Mouse (Mus musculus): ENCODE results near the gene Fgr. TPM values are rescaled to one million over a fixed set of nuclear protein-coding genes. Genes with fewer than 3 reads are reported as not detected.

Fgr gene
- polyA plus RNA-seq, 1 experiment from 2014 or later = 0.60 TPM

DNA sequence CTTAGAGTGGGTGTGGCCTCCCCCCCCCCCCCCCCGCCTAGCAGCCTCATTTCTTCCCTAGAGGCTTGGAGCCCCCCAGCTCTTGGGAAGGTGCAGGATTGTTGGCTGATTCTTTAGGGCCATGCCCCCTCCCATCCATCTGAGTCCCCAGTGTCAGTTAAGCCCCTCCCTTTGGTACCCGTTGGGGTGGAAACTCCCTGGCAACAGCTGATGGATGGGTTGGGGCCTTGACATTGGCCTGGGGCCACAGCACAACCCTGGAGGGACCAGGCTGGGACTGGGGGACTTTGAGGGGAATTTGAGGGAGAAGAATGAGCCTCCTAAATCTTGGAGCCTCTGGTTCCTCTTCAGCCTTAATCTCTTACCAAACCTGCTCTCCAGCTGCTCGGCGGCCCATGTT, 50.5 kb downstream of the Fgr start:
- peaks cover 89% of the 10 kb centered on the region for H3K4me1 ChIP-seq
- no peak overlapping the region for H3K4me2 ChIP-seq
- no peaks in the 10 kb centered on the region for H3K27me3 ChIP-seq (replicated peaks)
- H3K9me3 ChIP-seq (replicated peaks) = no peaks in the 10 kb centered on the region
- no peak overlapping the region for H3K27ac ChIP-seq
- H3K36me3 ChIP-seq = 0 out of 2 replicates have a peak, but pooled peaks cover 8% of the 10 kb centered on the region
- no peak overlapping the region for H3K9ac ChIP-seq
- no peak overlapping the region for H3K4me3 ChIP-seq
- no peak for ATAC-seq
- whole genome bisulfite sequencing (ENCODE audit: insufficient replicate concordance) = 65% methylated on average over 3 of the region's 4 CpGs

DNA sequence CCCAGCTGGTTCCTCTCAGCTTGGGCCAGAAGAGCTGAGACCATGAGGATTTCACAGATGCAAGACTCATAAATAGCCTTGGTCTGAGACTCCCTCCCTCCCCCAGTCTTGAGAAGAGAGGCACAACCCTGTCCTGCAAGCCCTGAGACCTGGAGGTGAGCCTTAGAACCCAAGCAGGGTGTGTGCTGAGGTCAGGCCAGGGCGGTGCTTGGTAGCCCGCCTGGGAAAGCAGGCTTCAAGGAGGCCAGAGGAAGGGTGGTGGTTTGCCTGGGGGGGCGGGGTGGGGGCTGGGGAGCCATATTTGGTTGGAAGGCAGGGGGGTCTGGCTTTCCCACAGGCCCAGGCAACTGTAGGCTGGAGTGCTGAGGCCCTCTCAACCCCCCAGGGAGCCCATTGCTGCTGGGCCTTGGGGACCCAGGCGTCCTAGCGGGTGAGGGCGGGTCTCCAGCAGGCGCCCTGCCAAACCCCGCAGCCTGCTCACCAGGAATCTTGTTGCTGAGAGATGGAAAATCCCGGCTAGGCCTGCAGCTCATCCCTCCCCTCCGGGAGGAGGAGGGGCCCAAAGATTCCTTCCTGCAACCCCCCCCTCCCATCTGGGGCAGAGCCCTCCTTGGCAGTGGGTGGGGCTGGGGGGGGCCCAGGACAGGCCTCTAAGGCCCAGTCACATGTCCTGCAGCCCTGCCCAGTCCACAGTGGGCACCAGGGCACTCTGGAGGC, 51.2 kb downstream of the Fgr start:
- no peak overlapping the region for H3K27ac ChIP-seq
- ATAC-seq = no peak
- peaks cover 94% of the 10 kb centered on the region for H3K4me1 ChIP-seq
- H3K4me2 ChIP-seq = no peak overlapping the region
- 65% methylated on average over 10 of the region's 10 CpGs for WGBS (ENCODE audit: insufficient replicate concordance)
- H3K27me3 ChIP-seq (replicated peaks) = no peaks in the 10 kb centered on the region
- H3K9me3 ChIP-seq (replicated peaks) = no peaks in the 10 kb centered on the region
- H3K36me3 ChIP-seq = 0 out of 2 replicates have a peak, but pooled peaks cover 8% of the 10 kb centered on the region
- no peak overlapping the region for H3K9ac ChIP-seq
- H3K4me3 ChIP-seq = no peak overlapping the region

DNA sequence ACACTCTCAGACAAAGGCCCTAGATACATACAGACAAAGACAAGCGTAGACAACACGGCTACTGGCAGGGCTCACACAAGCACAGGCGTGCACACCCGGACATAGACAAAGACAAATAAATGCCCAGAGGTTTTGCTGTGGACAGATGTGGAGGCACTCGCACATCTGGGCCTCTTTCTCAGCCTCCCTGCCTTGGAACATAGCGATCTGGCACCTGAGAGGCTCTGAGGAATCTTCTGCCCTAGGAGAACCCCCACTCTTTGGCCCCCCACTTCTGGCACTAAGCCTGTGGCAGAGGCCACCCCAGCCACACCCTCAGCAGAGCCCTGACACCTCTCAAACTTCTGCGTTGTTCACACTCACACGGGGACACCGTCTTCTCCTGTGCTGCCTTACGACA, 52.4 kb downstream of the Fgr start:
- Histone ChIP-seq H3K4me2 (no peak overlapping the region), H3K4me1 (peaks cover 83% of the 10 kb centered on the region), H3K27ac (0 out of 2 replicates have a peak overlapping the region, but pooled peaks have one; percentile 21), H3K9ac (no peak overlapping the region), H3K4me3 (no peak overlapping the region), H3K9me3 (replicated peaks) (no peaks in the 10 kb centered on the region), H3K27me3 (replicated peaks) (no peaks in the 10 kb centered on the region), H3K36me3 (0 out of 2 replicates have a peak, but pooled peaks cover 8% of the 10 kb centered on the region)
- 77% methylated on average over 10 of the region's 10 CpGs for WGBS (ENCODE audit: insufficient replicate concordance)
- no peak for ATAC-seq

DNA sequence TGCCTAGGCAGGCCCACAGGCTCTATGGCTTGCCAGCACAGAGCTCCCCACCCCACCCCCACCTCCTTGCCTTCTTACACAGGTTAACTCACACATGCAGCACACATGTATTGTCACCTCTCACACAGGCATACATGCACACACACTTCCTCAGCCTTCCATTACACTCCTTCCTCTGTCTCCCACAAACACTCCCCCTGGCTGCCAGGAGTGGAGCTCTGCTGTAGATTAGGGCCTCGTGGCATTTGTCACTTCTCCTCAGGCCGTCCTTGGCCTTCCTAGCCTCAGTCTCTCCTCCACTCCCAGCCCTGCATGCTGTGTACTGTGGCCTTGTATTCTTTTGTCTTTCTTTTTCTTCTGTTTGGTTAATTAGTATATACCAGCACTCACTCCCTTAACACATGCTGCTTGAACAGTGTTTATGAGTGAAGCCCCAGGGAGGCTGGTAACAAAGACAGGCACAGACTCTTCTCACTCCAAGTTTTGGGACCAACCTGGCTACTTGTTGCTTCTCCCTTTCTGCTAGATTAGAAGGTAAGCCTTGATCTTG, 53.0 kb downstream of the Fgr start:
- Histone ChIP-seq H3K27ac (no peak overlapping the region), H3K36me3 (0 out of 2 replicates have a peak, but pooled peaks cover 8% of the 10 kb centered on the region), H3K4me2 (no peak overlapping the region), H3K27me3 (replicated peaks) (no peaks in the 10 kb centered on the region), H3K9me3 (replicated peaks) (no peaks in the 10 kb centered on the region), H3K4me1 (peaks cover 76% of the 10 kb centered on the region), H3K9ac (no peak overlapping the region), H3K4me3 (no peak overlapping the region)
- no peak for ATAC-seq
- 25% methylated on average over 2 of the region's 2 CpGs for WGBS (ENCODE audit: insufficient replicate concordance)

DNA sequence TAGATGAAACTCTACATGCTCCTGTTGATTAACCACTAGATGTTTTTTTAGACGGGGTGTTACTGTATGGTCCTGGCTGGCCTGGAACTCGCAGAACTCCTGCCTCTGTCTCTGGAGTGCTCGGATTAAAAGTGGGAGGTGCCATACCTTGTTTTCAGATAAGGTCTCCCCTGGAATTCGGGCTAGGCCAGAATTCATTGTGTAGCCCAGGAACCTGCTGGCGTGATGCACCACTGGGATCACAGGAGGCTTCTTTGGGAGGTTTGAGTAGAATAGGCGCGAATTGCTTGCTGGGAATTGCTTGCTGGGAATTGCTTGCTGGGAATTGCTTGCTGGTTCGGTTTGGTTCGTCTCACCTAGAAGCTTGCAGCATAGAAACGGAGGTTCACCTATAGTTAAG, 53.8 kb downstream of the Fgr start:
- no peak overlapping the region for H3K4me2 ChIP-seq
- H3K36me3 ChIP-seq = 0 out of 2 replicates have a peak, but pooled peaks cover 6% of the 10 kb centered on the region
- H3K27ac ChIP-seq = no peak overlapping the region
- H3K4me1 ChIP-seq = peaks cover 68% of the 10 kb centered on the region
- no peaks in the 10 kb centered on the region for H3K27me3 ChIP-seq (replicated peaks)
- H3K4me3 ChIP-seq = no peak overlapping the region
- ATAC-seq = no peak
- no peaks in the 10 kb centered on the region for H3K9me3 ChIP-seq (replicated peaks)
- no peak overlapping the region for H3K9ac ChIP-seq
- 71% methylated on average over 10 of the region's 10 CpGs for WGBS (ENCODE audit: insufficient replicate concordance)

DNA sequence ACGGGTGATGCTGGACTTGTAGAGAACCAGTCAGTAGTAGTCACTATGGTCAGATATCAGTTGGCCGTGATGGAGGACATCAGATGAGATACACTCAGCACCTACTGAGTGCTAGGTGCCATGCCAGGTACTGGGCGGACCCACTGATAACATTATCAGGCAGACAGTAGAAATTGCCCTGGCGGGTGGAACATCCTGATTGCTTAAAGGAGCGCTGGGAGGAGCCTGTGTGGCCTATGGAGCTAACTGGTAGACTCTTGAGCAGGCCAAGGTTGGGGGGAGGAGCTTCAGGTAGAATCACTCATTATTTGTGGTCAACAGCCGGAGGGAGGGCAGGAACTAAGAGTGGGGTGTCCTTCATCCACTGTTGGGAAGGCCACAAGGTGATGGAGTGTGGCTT, 54.3 kb downstream of the Fgr start:
- peaks cover 64% of the 10 kb centered on the region for H3K4me1 ChIP-seq
- no peaks in the 10 kb centered on the region for H3K27me3 ChIP-seq (replicated peaks)
- H3K36me3 ChIP-seq = 0 out of 2 replicates have a peak, but pooled peaks cover 6% of the 10 kb centered on the region
- H3K9me3 ChIP-seq (replicated peaks) = no peaks in the 10 kb centered on the region
- 40% methylated on average over 6 of the region's 6 CpGs for WGBS (ENCODE audit: insufficient replicate concordance)
- H3K9ac ChIP-seq = no peak overlapping the region
- no peak overlapping the region for H3K4me2 ChIP-seq
- H3K27ac ChIP-seq = no peak overlapping the region
- ATAC-seq = no peak
- no peak overlapping the region for H3K4me3 ChIP-seq

DNA sequence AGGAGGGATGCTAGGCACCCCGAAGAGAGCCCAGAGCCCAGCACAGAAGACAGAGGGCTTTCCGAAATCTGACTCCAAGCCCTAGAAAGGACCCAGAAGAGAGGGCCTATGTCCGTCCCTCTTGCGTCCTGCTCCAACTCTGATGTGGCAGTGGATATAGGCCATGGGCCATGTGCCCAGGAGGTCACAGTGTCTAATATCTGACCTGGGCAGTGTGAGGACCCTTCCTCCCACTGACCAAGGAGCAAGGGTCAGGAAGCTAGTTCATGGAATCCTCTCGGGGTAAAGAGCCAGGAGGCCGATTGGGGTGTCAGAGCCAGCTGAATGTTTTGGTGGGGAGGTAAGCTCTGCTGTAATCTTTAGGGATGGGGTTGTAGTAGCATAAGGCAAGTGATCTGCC, 55.0 kb downstream of the Fgr start:
- H3K27me3 ChIP-seq (replicated peaks) = no peaks in the 10 kb centered on the region
- 0 out of 2 replicates have a peak, but pooled peaks cover 6% of the 10 kb centered on the region for H3K36me3 ChIP-seq
- no peak overlapping the region for H3K4me2 ChIP-seq
- H3K9ac ChIP-seq = no peak overlapping the region
- no peaks in the 10 kb centered on the region for H3K9me3 ChIP-seq (replicated peaks)
- ATAC-seq = no peak
- WGBS (ENCODE audit: insufficient replicate concordance) = 82% methylated on average over 6 of the region's 6 CpGs
- H3K4me1 ChIP-seq = peaks cover 57% of the 10 kb centered on the region
- H3K4me3 ChIP-seq = no peak overlapping the region
- H3K27ac ChIP-seq = no peak overlapping the region

DNA sequence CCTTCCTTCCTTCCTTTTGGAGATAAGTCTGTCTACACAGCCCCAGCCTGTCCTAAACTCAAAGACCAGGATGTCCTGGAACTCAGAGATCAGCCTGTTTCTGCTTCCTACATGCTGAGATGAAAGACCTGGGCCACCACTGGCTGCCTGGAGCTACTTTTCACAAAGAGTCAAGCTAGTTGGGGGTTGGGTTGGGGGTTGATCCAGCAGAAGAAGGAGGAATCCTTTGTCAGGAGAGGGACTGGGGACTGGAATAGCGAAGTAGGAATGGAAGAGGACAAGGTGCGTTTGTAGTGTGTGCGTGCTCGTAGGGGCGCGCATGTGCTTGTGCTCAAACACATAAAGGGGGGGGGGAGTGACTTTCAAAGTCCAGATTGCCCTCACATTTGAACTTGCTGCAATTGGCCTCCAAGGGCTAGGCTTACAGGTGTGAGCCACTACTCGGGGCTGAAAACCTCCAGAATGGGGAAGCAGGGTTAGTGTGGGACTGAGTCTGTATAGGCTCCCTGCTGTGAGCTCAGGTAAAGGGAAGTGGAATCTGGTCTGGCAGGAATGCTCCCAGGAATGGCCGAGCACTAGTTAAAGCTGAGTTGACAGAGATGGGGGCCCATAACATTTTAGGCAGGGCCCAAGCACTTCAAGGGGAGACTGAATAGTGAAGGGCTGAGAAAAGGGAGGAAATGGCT, 58.7 kb downstream of the Fgr start:
- Histone ChIP-seq H3K27me3 (replicated peaks) (peaks cover 34% of the 10 kb centered on the region), H3K36me3 (0 out of 2 replicates have a peak, but pooled peaks cover 1% of the 10 kb centered on the region), H3K4me2 (no peak overlapping the region), H3K9ac (no peak overlapping the region), H3K9me3 (replicated peaks) (no peaks in the 10 kb centered on the region), H3K4me1 (peaks cover 29% of the 10 kb centered on the region), H3K4me3 (no peak overlapping the region), H3K27ac (no peak overlapping the region)
- no peak for ATAC-seq
- 75% methylated on average over 8 of the region's 8 CpGs for WGBS (ENCODE audit: insufficient replicate concordance)

DNA sequence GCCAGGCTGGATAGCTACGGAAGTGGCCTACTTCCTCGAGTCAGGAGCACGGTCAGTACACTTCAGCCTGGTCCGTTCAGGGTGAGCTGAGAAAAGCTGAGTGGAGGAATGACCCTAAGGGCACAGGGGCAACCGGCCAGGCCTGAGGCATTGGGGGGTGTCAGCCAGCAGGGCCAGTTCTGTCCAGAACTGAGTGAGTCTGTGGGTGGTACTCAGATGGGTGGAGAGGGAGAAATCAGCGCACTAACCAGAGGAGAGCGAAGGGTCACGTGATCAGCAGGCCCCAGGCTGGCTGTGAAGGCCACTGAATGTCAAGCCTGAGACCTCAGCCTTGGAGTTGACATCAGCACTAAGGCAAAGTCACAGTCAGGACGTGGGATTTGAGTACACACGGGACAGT, 60.6 kb downstream of the Fgr start:
- H3K4me3 ChIP-seq = no peak overlapping the region
- WGBS (ENCODE audit: insufficient replicate concordance) = 70% methylated on average over 10 of the region's 10 CpGs
- H3K9ac ChIP-seq = no peak overlapping the region
- H3K4me2 ChIP-seq = no peak overlapping the region
- no peak overlapping the region for H3K27ac ChIP-seq
- peaks cover 53% of the 10 kb centered on the region for H3K27me3 ChIP-seq (replicated peaks)
- no peaks in the 10 kb centered on the region for H3K9me3 ChIP-seq (replicated peaks)
- ATAC-seq = no peak
- H3K36me3 ChIP-seq = no peaks in the 10 kb centered on the region
- peaks cover 23% of the 10 kb centered on the region for H3K4me1 ChIP-seq

DNA sequence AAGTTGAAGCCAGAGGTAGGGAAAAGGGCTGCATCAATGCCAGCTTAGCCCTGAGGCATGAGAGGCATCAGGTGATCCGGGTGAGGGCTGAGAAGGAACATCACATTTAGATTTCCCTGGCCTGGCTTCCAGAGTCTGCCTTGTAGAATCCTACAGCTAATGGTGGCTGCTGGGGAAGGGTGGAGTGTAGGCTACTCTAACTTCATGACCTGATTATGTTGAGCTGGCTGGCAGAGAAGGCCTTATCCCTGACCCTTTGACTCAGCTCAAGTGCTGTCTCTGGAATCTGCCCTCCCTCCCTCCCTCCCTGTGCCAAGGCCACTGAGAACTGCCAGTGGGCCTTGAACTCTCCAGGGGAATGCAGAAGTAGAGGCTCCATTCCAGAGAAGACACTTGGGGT, 61.6 kb downstream of the Fgr start:
- Histone ChIP-seq H3K4me1 (peaks cover 26% of the 10 kb centered on the region), H3K36me3 (no peaks in the 10 kb centered on the region), H3K27ac (no peak overlapping the region), H3K9me3 (replicated peaks) (no peaks in the 10 kb centered on the region), H3K9ac (no peak overlapping the region), H3K4me3 (no peak overlapping the region), H3K27me3 (replicated peaks) (peaks cover 62% of the 10 kb centered on the region), H3K4me2 (no peak overlapping the region)
- WGBS (ENCODE audit: insufficient replicate concordance) = 85% methylated on average over 1 of the region's 1 CpGs
- no peak for ATAC-seq

DNA sequence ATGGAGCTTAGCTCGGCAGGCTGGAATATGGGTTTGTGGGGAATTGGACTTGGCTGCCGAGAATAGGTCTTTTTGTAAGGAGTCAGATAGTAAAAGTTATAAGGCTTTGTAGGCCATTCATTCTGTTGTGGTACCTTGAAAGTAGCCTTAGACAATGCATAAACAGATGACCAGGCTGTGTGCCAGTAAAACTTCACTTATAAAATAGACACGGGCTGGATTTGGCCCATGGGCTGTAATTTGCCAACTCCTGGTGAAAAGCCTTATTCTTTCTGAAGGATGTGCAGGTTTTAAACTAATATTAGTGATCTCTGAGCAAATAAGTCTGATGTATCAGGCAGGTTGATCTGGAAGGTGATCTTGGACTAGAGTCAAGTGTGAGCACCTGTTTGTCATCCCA, 62.1 kb downstream of the Fgr start:
- Histone ChIP-seq H3K27me3 (replicated peaks) (peaks cover 67% of the 10 kb centered on the region), H3K4me1 (peaks cover 30% of the 10 kb centered on the region), H3K36me3 (no peaks in the 10 kb centered on the region), H3K9ac (no peak overlapping the region), H3K4me2 (no peak overlapping the region), H3K9me3 (replicated peaks) (no peaks in the 10 kb centered on the region), H3K4me3 (no peak overlapping the region), H3K27ac (no peak overlapping the region)
- no peak for ATAC-seq
- 74% methylated on average over 3 of the region's 3 CpGs for WGBS (ENCODE audit: insufficient replicate concordance)

DNA sequence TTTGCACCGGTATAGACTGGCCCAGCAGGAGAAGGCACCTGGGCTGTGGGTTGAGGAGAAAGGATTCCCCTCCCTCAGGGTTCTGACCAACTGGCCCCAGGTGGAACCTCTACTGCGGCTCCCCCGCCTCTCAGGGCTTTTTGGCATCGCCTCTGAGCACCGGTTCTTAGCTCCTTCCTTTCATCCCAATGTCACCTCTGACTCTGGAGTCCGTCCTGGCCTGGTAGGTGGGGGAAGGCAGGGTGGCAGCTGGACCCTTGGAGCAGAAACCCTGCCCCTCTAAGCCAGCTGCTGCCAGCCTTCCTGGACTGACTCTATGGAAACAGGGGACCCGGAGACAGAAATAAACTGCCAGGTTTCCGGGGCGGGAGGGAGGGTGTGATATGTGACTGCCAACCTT, 63.4 kb downstream of the Fgr start:
- Histone ChIP-seq H3K4me1 (peaks cover 44% of the 10 kb centered on the region), H3K27ac (no peak overlapping the region), H3K4me2 (no peak overlapping the region), H3K9me3 (replicated peaks) (no peaks in the 10 kb centered on the region), H3K36me3 (no peaks in the 10 kb centered on the region), H3K27me3 (replicated peaks) (peaks cover 81% of the 10 kb centered on the region), H3K4me3 (no peak overlapping the region), H3K9ac (no peak overlapping the region)
- ATAC-seq = no peak
- 57% methylated on average over 9 of the region's 9 CpGs for WGBS (ENCODE audit: insufficient replicate concordance)
